Mouse (Mus musculus) gonadal fat pad, adult 2 months (tissue): Measurements from ENCODE around the gene Fkbp5. TPM values are rescaled to one million over a fixed set of nuclear protein-coding genes. Genes with fewer than 3 reads are reported as not detected.
"Not testable (repeated sequence)": the region's sequence is repeated elsewhere in the genome, so short reads cannot be mapped to it uniquely, and the experiment has no call there.

ENCODE experiments used
- DNase-seq: peaks from one replicate; pipeline ENCODE4 v3.0.0-alpha.2; 2012; ENCODE audit warnings: low read depth
- polyA plus RNA-seq: library from polyadenylated mRNA; depleted of rRNA; stranded (reverse); fragments of >200 nt; gene quantifications from 2 replicates; pipeline ENCODE4 v1.2.3, GENCODE M21; 2012

Fkbp5 gene
- polyA plus RNA-seq, 1 experiment = 133 TPM

DNA sequence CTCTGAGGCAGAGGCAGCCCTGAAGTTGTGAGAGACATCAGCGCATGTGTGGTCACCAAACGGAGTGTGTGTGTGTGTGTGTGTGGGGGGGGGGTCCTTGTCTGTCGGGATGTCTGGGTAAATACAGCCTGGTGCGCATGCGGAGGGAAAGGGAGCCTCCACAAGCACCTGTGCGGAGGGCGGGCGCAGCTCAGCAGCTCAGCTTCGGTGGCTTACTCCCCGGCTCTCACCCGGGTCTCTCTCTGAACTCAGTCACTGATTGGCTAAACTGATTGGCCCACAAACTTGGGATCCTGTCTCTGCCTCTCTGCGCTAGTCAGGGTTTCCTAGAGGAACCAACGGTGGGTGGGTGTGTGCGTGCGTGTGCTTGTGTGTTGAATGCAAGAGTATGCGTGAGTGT, 142.8 kb downstream of the Fkbp5 start:
- DNase-seq = no peak

DNA sequence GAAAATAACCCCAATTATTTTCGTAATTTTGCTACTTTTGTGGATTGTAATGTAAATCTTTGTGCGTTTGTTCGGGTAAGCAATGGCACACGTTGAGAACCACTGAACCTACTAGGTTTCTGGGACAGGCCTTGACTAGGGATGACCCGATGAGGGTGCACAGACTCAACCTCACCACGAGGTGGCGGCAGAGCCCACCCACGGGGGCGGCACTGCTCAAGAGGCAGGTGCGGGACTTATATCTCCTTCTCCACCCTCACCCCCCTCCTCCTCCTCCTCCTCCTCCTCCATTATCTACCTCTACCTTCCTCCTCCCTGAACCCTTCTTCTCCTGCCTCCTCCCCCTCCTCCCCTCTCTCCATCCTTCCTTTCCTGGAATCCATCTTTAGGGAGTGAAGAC, 143.5 kb downstream of the Fkbp5 start:
- no peak for DNase-seq

DNA sequence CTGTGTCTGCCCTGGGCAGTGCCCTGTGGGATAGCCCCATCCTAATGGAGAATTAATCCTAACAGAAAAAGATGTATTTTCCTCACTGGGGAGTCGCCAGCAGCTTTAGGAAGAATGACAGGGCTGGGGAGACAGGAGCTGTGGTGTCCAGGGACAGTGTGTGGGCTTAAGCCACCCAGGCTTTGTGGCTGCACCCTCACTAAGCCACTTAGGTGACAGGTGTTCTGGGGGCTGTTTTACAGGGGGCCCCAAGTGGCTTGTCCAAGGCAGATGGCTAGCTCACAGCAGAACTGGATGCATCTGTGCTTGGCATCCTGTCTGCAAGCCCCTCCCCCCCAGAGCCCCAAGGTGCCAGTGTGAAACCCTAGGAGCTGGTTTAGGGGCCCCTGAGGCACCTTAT, 145.4 kb downstream of the Fkbp5 start:
- no peak for DNase-seq

DNA sequence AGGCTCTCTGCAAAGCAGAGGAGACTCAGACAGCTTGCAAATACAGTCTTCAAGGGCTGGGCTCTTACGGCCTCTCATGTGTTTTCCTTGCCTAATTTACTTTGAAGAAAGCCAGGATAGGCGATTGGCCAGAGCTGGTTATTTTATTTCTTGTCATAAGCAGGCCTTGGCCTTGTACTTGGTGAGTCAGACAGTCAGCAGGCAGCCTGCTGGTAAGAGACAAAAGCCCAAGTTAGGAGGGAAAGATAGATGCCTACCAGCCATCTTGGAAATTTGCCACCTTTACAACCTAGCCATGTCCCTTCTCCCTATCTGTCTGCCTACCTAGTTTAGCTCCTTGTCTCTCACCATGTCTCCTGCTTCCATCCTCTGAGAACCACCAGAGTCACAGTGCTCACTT, 146.0 kb downstream of the Fkbp5 start:
- no peak for DNase-seq

DNA sequence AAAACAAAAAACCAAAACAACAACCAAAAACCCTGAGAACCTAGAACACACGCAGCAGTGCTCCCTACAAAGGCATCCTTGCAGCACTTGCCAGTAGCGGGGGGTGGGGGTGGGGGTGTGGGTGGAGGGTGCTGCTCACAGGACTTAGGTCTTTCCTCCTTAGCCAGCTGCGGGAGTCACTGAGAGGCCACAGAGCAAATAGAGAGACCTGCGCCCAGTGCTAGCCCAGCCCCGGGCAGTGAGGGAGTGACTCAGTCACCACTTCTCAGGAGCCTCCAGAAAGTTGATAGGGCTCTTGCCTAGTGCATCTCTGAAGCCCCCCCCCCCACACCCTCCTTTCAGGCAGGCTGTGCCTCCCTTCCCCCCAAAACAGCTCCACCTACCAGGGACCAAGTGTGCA, 148.3 kb downstream of the Fkbp5 start:
- no peak for DNase-seq

DNA sequence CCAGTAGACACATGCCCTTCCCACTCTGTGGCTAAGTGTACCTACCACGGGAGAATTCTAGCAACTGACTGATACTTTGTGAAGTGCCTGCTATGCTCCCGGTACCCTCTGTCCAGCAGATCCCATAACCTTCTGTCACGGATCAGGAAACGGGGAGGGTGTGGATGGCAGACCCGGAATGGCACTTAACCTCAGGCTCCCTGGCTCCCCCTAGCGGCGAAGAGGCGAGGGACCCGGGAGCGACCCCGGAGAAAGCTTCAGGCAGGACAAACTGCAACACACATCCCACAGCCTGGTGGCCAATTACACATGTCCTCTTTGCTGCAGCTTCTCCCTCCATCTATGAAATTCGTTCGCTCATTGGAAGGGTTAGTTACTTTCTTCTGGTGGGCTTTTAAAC, 148.9 kb downstream of the Fkbp5 start:
- DNase-seq = no peak

DNA sequence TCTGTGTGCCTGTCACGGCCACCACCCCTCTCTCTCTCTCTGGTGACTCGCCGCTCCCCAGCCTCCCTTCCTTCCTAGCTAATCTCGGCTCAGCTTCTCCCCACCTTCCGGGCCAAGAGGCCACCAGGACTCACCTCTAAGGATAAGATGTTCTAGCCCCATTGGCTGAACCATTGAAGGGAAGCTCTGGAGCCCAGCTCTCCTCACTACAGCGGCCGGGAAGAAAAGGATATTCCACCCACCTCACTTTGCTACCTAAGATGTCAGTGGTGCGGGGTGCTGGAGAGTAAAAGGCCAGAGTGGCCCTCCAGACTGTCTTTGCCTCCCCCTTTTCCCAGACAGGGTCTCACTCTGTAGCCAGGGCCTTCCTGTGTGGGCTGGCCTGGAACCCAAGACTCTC, 152.2 kb downstream of the Fkbp5 start, which contains the start of gene Tulp1:
Tulp1 (minus strand) TSS at position 101 of the 400 bp plus-strand sequence.
- no peak for DNase-seq

DNA sequence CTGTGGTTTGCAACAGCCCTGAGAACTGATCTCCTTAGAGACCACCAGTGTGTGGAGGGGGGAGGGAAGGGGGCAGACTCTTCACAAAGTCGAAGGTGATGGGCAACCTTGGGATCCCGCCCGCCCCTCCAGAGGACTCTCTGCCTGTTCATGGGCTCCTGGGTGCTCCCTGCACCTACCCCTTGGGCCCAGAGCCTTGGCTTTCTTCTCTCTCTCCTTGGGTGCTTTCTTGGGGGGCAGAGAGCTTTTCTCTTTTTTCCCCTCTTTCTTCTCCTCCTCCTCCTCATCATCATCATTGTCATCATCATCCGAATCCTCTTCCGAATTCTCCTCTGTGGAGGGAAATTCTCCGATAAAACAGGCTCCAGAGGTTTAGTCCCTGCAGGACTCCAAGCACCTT, 153.8 kb downstream of the Fkbp5 start:
- no peak for DNase-seq

DNA sequence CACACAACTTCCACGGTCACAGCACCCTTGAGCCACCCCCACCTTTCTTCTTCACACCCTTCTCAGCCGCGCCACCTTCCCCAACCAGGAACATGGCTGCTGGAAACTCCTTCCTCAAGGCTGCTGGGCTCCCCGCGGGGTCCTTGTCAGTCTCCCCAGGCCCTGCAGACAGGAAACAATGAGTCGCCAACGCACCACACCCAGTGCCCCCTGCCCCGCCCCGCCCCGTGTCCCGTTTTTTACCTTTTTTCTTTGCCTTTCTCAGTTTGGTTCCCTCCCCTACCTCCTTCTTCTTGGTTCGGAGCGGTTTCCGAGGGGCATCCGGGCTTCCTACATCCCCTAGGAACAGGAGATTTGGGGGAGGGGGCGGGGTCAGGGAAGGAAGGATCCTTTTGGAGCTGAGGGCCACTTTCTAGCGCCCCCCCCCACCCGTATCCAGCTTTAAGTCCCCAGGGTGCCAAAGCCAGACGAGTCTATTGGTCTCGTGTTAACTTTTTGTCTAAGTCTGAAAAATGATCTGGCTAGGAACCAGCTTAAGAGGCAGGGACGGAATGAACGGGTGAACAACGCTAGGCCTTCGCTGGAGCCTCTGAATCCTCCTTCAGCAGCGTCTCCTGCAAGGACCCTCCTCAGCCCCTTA, 154.6 kb downstream of the Fkbp5 start:
- no peak for DNase-seq

- DNase-seq = no peak
Observed at GRCm38 (mm10) chr17:28361921-28362652, 155.2 kb downstream of the Fkbp5 start.

DNA sequence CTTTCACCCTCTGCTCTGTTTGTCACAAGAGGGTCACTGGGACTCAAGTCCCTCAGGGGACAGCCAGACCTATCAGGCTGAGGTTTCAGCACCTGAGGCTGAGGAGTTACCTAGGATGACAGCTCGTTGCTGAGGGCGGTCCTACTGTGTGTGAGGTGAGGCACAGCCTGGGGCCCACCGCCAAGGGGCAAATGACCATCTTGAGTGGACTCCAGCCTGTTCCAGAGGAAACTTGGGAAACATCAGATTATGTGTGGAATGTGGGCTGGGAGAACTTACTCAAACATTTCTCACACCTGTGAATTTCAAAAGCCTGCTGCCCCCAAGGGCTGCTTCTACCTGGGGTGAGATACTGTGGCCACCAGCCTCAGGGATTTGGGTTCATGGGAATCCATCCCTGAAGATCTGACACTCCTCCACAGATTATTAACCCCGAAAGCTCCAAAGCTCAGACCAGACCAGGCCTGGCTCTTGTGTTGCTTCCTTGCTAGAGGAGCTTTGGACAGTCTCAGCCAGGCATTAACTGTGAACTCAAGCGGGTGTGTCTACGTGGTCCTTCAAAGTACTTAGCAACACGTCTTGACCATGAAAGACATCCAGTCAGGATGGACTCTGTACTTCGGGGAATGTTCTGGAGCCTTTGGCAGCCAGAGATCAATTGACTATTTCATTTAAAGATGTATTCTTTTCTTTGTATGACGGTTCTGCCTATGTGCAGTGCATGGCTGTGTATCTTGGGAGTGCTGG, 156.6 kb downstream of the Fkbp5 start:
- DNase-seq = no peak

DNA sequence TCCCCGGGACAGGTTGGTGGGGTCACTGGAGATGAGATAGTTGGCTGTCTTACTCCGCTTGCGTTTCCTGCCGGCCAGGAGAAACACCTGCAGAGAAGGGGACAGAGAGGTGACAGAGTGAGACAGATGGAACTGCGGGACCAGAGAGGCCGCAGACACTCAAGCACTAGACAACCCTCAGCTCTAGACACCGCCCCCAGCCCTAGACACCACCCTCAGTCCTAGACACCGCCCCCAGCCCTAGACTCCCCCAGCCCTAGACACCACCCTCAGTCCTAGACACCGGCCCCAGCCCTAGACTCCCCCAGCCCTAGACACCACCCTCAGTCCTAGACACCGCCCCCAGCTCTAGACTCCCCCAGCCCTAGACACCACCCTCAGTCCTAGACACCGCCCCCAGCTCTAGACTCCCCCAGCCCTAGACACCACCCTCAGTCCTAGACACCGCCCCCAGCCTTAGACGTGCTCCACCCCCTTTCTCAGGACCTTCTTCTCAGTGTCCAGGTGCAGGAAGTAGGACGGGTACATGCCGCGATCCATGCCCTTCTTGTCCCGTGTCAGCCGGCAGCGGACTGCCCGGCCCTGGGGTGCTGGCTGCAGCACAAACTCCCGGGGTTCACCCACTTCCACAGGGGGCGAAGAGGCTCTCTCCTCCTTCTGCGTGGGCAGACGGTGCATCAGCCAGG, 158.6 kb downstream of the Fkbp5 start:
- not testable (repeated sequence) for DNase-seq

- DNase-seq = no peak
Observed at GRCm38 (mm10) chr17:28355871-28356270, 161.5 kb downstream of the Fkbp5 start.

DNA sequence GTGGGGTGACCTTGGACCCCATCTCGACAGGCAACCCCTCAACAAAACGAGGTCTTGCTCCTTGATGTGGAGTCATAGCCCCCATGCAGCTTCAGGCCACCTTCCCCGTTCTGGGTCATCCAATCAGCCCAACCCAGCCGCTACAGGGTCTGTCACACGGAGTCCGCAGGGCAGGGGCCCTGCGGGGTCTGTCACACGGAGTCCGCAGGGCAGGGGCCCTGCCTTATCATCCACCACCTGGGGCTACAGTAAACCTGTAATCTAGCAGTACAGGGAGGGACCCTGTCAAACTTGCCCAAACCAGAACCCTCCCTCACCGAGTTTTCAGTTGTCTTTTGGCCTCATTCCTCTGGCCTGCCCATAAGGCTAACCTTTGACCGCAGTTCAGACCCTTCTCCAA, 165.3 kb downstream of the Fkbp5 start:
- DNase-seq = no peak

- no peak for DNase-seq
Observed at GRCm38 (mm10) chr17:28351353-28351890, 165.9 kb downstream of the Fkbp5 start.

DNA sequence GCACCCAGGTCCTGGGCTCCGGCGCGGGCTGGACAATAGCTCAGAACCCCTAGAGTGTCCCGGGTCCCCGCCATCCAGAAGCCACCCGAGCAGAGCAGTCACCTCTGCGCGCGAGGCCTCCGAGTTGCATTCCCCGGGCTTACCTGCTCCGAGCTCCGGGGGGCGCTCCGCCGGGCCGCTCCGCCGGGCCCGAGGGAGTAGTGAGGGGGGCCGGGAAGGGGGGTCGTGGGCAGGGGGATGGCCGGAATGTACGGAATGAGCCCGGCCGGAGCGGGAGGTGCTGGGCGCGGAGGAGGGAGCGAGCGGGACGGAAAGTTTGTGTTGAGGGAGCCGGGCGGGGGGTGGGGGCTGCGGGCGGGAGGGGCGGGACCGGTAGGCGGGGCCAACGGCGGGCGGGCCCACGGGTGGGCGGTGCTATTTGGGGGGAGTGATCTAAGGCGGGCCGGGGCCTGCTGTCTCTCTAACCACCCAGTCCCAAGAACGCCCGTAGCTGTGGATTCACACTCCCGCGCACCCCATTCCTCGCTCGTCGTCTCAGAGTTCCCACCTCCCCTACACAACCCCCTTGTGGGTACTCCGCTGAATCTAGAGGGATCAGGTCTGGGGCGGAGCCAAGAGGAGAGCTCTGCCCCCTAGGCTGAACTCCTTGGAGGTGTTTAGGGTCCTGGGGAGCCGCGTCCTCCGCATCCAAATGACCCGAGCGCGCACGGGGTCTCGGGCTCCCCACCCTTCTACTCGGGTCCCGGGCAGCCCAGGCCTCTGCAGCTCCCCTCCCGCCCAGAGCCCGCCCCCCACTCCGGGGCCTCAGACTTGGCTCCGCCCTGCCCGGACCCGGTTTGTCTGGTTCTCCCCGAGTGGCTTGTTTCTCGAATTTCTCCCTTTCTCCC, 166.6 kb downstream of the Fkbp5 start, which contains the start of gene Tead3:
Tead3 (minus strand) TSS at position 352 of the 887 bp plus-strand sequence.
- no peak for DNase-seq

- DNase-seq = no peak
Observed at GRCm38 (mm10) chr17:28349901-28350465, 167.3 kb downstream of the Fkbp5 start.

GRCm38 (mm10) chr17:28349264-28349880, 168.0 kb downstream of the Fkbp5 start:
- DNase-seq = no peak
